Mouse (Mus musculus) left cerebral cortex, adult 8-10 months (tissue): Measurements from ENCODE around the gene Kit. TPM values are rescaled to one million over a fixed set of nuclear protein-coding genes. Genes with fewer than 3 reads are reported as not detected.

Experiments
- DNase-seq, 2 experiments: peaks; one replicate each; pipeline ENCODE4 v3.0.0; 2022; ENCODE audit warnings: low spot score in 2 of 2
- total RNA-seq, 4 experiments: library from RNA; stranded (reverse); gene quantifications; 2 replicates each; pipeline ENCODE4 v1.2.4; 2022

Kit gene
- total RNA-seq, 4 experiments from 2014 or later, result 27.3 to 34.9 (median 33.6) TPM

DNA sequence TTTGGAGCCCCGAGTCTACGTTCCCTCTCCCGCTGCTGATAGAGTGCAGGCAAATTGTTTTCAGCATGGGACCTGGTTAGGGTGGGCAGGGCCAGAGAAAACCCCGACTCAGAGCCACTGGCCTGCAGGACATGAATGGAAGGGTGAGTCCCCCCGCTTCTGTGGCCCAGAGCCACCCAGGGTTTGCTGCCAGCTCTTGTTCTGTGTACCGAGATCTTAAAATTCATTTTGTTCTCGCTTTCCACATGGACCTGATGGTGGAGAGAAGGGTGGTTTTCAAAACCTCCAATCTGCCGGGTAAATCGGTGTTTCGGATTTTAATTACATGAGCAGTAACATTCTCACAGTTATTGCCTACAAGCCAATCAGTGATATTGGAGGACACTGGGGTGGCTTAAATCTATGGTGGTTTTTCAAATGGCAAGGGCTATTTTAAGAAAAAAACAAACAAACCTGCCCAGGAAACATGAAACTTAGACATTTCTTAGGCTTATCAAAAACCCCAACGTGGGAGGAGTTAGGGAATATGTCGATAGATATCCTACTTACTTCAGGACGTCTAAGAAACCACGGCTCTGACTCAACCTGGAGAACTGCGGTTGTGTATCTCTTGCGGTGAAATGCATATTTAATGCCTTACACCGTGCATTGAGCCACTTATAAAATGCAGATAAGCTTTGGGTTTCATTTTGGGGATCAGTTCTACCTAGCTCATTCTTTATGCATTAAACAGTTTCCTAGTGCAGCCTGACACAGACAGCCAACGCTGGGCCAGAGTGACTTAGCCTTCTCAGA, 58.3 kb downstream of the Kit start:
- no peak for DNase-seq

DNA sequence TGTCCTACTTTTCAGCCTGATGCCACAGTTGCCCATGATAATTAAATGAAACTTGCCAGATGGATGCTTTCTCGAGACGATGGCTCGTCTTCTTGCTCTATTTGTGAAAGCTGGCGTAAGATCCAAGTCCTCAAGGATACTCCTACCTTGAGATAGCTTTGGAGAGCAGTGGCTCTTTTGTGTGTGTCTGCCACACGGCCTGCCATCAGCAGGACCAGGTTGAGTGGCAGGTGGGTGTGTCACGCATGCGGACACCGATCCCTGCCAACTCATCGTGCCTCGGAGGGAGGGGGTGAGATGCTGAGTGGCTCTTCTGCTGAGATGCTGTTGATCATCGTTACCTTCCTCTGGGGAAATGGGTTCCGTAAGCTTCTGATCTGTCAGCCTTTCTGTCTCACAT, 60.7 kb downstream of the Kit start:
- DNase-seq, result peak in 1 of 2 experiments; percentile 50

DNA sequence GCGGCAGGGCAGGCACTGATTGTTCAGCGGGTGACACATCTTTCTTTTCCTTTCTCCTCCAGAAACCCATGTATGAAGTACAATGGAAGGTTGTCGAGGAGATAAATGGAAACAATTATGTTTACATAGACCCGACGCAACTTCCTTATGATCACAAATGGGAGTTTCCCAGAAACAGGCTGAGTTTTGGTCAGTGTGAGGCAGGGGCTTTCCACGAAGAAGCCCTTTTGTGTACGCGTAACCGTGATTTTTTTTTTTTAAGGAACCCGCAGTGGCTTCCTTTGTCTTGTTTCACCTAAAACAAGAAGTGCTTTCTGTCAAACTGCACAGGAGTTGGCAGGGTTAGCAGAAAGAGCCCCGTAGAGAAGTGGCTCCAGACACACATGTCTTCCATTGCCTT, 65.9 kb downstream of the Kit start:
- DNase-seq, result no peak

DNA sequence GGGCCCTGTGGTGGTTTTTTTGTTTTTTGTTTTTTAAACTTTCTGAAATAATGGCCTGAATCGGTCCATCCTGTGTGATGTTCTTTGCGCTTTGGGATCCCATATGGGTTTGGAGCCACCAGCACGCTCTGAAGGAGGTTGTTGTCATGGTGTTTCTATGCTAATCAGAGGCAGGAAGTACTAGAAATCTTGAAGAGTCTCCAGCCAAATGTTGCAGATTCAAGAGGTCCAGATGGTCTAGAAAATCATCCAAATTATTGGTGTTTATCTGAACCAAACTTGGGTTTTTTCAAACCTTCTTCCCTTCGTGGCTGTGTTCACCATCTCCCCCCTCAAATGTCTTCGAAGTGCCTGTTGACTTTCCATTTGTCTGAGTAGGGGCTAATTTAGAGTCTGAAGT, 72.3 kb downstream of the Kit start:
- DNase-seq, result no peak

DNA sequence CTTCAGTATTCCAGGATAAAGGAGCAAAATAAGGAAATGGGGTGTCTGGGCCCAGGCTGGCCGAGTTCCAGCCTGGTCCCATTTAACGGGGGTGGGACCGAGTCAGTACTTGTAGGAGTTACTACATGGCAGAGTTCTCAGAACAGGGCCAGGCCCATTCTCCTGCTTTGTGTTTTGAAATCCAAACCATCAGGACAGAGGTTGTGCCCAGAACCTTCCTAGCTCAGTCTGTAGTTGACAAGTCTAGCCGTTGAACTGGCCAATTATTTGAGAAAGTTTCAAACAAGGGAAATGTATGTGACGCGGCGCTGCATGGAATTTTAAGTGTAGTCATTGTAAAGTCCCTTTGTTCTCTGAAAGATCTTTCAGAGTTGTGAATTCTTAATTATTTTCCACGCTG, 75.8 kb downstream of the Kit start:
- no peak for DNase-seq

DNA sequence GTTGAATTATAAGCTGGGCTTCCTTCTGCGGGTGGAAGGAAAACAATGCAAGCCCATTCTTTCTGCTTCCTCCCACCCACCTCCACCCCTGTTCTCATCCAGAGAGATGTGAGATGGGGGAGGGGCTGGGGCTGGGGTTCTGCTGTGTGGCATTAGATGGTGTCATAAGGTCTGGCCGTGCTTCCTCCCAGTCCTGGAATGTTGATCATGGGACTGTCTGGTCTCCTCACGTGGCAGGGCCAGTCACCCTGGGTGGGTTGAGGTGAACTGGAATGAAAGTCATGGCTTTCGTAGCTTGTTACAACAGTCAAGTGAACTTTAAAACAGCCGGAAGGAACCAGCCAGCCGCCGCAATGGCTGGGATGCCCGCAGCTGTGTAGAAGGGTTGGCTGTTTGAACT, 78.7 kb downstream of the Kit start:
- no peak for DNase-seq

DNA sequence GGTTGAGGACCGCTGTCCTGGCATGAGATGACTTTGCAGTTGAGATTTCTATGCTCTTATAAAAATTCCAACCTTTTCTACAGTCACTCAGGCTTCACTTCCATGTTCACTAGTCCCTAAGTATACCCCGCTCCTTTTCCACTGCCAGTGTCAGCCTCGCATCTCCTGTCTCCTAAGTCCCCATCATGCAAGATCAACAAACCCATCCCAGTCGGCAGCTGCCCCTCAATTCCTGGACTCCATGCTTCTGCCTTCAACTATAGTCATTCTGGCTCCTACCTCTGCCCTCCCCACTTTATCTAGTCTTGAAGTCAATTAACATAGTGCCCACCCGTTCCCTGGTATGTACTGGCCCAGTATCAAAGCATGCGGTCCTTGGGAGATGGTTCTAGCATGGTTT, 83.9 kb downstream of the Kit start:
- no peak for DNase-seq

DNA sequence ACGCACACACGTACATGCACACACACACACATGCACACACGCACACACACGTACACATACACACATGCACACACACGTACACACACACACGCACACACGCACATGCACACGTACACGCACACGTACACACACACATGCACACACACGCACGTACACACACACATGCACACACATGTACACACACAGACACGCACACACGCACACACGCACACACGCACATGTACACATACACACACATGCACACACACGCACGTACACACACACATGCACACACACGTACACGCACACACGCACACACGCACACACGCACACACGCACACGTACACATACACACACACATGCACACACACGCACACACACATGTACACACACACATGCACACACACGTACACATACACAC, 85.6 kb downstream of the Kit start:
- no peak for DNase-seq

DNA sequence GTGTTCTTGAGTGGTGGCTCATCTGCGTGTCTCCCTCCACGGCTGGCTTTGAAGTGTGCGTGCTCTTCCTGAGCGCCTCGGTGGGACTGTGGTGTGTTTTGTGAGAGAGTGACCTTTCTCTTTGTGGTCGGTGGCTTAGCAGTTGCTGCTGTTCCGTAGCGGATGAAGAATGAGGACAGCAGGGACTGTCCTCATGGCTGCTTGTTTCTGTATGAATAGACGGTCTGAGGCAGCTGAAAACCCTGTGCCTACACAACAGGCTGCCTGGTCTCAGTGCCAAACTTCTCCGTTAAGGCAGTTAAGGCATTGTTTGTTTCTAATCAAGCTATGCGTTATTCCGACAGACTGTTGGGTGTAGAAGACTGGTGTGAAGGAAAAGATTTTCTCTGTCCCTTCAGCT, 87.8 kb downstream of the Kit start:
- DNase-seq, result no peak

DNA sequence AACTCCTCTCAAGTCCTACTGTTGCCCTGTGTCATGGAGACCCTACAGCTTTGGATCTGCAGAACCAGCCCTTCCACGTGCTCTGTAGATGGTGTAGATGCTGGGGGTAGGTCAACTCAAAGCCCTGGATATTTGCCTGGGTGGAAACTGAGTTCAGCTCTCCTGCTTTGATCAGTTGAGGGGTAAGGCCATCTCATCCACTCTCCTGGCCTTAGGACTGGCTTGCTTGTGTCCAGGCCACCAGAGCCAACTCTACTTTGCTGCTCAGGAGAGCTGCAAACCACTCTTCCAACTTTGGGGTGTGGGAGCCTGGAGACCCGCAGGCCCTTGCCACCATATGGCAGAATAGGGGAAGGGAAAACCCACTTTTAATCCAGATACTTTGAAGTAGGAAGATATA, 89.1 kb downstream of the Kit start:
- DNase-seq, result no peak

DNA sequence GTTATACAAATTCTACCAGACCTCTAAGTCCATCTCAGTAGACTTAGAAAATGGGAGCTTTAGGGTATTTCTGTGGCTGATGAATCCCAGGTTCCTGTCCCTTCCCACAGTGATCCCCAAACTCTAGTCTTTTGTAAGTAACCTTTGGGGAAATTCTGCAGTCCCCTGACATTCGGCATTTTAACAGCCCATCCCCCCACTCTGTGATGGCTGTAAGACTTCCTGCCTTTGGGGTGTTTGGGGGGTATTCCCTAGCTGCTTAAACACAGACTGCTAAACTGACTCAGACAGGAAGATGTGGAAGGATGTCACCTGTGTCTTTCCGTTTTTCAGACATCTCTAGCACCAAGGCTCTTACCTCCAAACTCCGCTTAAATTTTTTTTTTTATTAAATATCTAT, 92.4 kb downstream of the Kit start:
- DNase-seq, result no peak

DNA sequence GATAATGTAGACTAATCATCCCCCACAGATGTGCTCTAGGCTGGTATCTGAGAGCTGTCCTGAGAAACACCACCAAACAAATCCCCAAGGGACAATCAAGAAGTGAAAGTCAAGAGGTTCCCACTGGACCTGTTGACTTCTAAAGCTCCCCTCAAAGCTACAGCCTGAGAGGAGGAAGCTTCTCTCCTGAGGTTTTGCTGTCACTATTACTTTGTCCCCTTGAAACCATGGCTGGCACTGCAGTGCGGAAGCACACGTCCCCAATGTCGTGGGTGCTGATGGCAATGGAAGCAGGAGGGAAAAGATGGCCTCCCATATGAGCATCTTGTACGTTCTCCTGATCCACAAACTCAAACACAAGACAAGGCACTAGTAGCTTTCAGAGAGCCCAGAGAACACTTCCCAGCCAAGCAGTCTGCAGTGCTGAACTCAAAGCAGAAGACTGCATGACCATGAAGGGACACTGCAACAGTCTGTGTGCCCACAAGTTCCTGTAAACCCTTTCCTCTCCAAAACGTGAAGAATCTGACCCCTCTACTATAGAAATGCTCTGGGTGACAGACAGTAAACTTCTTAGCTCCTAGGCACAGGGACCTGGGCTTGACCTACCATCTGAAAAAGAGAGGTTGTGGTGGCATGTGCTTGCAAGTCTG, 96.5 kb downstream of the Kit start:
- no peak for DNase-seq

DNA sequence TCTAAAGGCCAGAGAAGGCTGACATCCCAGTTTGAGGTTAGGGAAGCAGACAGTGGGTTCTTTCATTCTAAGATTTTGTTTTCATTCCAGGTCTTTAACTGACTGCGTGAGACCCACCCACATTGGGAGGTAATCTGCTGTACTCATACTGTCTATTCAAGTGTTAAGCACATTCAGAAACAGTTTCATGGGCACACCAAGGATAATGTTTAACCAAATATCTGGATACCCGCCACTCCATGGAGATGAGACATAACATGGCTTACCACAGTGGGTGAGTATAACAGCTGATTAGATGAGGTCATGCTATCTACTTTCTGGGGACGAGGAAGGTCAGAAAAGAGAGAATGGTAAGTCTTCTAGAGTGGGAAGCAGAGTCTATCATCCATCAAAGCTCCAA, 101.3 kb downstream of the Kit start:
- DNase-seq, result no peak

DNA sequence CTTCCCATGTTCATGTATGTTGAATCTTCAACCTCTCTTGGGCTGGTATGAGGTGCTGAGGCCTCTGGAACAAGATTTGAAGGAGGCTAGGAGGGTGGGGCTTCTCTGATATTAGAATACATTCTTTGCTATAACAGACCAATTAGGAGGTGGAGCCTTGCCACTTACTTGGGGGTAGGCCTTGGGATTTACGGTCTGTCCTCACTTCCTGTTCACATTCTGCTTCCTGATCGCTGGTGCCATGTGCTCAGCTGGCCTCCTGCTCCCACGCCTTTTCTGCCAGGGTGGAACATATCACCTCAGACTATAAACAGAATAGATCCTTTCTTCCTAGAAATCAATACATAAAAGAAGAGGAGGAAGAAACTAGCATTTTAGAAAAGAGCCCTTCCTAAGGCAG, 105.2 kb downstream of the Kit start:
- no peak for DNase-seq

DNA sequence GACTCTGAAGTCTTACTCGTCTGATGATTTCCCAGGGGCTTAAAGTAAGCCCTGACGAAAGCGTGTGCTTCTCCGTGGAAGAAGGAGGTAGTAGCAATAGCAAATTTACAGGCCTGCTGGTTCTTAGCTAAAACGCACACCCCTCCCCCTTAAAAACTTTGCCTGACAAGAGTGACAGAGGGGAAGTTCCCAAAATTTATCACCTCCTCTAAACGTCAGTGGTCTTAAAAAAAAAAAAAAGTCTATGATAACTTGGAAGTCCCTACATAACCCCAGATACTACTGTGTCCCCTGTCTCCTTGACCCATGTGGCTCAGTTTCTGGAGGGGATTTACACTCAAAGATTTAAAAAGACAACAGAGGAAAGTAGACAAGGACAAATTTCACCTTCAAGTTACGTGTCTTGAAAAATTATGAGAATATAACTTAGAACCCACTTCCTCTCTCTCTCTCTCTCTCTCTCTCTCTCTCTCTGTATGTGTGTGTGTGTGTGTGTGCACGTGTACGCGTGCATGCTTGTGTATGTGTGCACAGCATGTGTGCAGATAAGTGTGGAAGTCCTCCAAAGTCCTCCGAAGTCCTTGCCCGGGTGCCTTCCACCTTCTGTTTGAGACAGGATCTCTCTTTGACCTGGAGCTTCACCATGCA, 120.6 kb downstream of the Kit start:
- DNase-seq, result no peak

DNA sequence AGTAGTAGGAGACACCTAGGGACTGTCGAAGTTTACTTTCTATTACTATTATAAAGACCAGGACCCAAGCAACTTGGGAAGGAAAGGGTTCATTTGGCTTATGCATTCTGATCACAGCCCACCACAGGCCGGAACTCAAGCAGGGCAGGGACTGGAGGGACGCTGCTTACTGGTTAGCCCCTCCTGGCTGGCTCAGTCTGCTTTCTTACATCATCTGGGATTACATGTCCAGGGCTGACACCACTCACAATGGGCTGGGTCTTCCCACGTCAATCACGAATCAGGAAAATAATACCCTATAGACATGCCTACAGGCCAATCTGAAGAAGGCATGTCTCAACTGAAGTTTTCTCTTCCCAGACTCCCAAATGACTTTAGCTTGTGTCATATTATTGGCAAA, 122.2 kb downstream of the Kit start:
- no peak for DNase-seq

DNA sequence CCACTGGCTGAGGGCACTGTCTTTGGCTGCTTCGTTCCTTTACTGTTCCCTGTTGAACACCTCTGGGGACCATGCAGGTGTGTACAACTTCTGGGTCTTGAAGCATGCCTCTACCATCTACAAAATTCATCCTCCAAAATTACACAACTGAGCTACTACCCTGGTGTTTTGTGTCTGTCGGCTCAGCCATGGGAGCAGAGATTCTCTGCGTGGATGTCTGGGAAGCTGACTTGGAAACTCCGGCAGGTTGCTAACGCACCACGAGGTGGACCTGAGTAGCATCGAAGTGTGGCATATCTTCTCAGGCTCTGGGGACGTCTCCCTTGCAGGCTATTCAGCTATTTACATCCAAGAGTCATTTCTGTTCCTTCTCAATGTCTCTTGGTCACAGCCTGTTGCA, 123.8 kb downstream of the Kit start:
- DNase-seq, result no peak

DNA sequence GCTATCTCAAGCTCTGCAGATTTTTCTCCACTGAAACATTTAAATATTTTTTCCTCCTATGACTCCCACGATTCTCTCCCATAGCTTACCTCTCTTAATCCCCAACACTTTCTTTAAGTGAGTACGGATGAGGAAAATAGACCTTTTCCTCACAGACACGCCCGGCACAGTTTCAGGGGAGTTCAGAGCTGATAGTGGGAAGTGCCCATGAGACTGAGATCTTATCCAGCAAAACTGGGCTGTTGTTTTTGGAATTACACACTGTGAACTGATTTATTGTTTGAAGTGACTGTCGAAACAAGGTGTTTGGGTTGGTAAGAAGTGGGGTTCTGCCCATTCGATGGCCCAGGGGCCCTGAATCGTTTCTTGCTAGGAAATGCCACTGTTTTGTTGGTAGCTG, 124.4 kb downstream of the Kit start:
- no peak for DNase-seq

DNA sequence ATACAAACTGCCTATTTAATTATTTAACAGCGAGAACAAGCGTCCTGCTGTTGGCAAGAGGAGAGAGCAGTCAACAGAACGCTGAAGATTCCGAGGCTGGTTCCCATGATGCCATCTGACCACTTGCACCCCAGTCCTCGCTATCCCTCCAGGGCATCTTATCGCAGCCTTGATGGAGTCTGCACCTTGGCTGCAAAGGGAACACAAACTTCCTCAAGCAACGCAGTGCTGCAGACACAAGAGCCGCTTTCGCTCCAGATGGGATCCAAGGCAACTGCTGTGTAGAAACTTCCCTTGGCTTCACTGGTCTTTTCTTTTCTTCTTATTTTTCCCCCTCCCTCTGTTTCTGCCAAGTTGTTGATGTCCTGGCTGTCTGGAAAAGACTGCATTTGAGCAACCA, 124.8 kb downstream of the Kit start:
- DNase-seq, result no peak

DNA sequence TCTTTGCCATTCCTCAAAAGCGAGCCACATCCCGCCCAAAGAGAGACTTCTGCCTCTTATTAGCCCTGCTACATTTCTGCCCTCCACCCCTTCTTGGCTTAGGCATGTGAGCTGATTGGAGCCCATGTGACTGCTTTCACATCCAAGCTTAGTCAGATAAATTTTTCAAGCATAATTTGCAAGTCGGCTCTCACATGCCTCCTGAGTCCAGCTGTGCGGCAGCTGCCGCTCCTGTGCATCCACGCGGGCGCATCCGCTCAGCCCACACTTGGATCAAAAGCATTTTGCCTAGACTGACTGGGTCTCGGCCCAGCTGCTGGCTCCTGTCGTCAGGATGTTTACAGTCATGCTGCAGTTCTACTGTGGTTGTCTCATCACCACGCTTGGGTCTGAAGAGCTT, 126.9 kb downstream of the Kit start:
- DNase-seq, result peak in 1 of 2 experiments; percentile 9

DNA sequence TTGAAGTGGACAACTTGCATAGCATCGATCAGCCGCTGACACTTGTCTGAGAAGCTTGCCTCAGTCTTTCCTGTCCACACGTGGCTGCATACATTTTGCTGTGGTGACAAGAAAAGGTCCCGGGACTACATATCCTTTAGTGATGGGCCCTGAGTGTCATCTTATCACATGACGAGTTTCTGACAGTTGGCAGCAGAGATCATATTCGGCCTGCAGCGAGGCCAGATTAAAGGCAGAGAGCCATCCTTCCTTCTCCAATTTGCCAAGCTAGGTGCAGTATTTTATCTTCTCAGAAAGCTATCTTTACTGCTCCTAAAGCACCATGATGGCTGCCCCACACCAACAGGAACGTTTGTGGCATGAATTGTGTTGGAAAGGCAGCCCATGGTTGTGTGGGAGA, 127.4 kb downstream of the Kit start:
- no peak for DNase-seq

DNA sequence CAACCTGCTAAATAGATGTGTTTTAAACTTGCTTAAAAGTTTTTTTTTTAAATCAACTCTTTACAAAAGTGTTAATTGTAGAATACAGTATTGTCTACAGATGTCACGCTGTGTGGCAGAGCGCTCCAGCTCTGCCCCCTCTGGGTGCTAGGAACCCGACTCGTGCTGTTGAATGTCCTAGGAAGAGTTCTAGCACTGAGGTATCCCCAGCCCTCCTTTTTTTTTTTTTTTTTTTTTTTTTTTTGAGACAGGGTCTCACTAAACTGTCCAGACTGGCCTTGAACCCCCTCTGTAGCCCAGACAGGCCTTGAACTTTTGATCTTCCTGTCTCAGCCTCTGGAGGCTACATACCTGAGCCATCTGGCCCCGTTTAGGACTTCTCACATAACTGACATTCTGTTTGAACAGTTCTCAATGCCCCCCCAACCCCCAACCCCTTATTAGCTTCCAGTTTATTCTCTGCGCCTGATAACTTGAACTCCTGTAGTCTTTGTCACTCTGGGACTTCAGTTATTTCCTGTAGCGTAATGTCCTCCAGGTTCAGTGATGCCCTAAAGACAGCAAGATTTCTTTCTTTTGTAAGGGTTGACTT, 130.0 kb downstream of the Kit start:
- no peak for DNase-seq
